Mouse (Mus musculus) embryo, embryonic 11.5 days (tissue): Measurements from ENCODE around the gene Fgf18.

ENCODE experiments used
- DNase-seq: peaks from one replicate; pipeline ENCODE4 v3.0.0-alpha.2; 2012; ENCODE audit warnings: low read depth, low spot score

The Fgf18 gene

DNA sequence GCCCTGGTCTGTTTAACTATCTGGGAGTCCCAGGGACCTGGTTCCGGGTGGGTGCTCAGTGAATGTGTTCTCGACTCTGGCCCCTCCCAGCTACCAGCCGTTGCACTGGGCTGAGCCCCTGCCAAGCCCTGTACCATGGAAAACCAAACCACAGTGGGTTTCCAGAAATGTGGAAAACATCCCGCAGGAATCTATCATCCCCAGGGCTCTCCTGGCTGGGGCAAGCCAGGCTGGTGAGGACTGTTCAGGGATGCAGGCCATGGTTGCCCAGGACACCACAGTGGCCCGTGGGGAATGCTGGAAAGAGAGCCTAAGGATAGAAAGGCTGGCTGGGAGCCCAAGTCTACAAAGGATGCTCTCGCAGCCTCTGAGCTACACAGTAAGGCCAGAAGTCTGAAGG is 76.7 kb downstream of the Fgf18 start:
- DNase-seq: no peak
